Mouse (Mus musculus): ENCODE results near the gene Gpr137.

- TF ChIP-seq CTCF (IDR thresholded peaks at IDR 0.05; ENCODE audit: borderline replicate concordance, insufficient read depth, low read depth, low read length) (no peak), POLR2A (IDR thresholded peaks at IDR 0.05; ENCODE audit: borderline replicate concordance, insufficient read depth, low read length) (no peak)
Measured at GRCm38 (mm10) chr19:6913036-6913435, 29.2 kb downstream of the Gpr137 start.

All from cerebellum, adult 2 months (tissue).